Mouse (Mus musculus): ENCODE data around the gene Plxnb2. TPM values are rescaled to one million over a fixed set of nuclear protein-coding genes. Genes with fewer than 3 reads are reported as not detected.

Plxnb2 gene
- total RNA-seq, 1 experiment = 116 TPM

GRCm38 (mm10) chr15:89178954-89179629 lies 1.5 kb downstream of the Plxnb2 start:
- Histone ChIP-seq H3K4me3 (ENCODE audit: insufficient read depth in 1 of 2, low read depth in 1 of 2, low read length in 2 of 2, poor library complexity in 1 of 2, severe bottlenecking in 1 of 2) (peak overlapping the region; percentile 79 to 81), H3K27ac (ENCODE audit: insufficient read depth, low read depth, low read length, poor library complexity, severe bottlenecking) (peak overlapping the region; percentile 61), H3K4me1 (ENCODE audit: control insufficient read depth in 2 of 2, insufficient read depth in 2 of 2, low read length in 2 of 2, poor library complexity in 1 of 2) (peaks cover 8 to 65% of the 10 kb centered on the region in 2 experiments), H3K9ac (ENCODE audit: insufficient read depth, low read depth, low read length, poor library complexity, severe bottlenecking) (peak overlapping the region; percentile 80; the same call in 1 of the 2 replicates), H3K9me3 (ENCODE audit: control insufficient read depth, insufficient read depth, low read depth, low read length) (no peaks in the 10 kb centered on the region), H3K36me3 (ENCODE audit: control insufficient read depth, insufficient read depth, low read length, poor library complexity, severe bottlenecking) (no peaks in the 10 kb centered on the region)
- peak; percentile 77 for DNase-seq (ENCODE audit: low read depth, low spot score)
- in situ Hi-C loops (cut with MboI; ENCODE audit: low sequenced_read_pairs in 2 of 2, unreplicated experiment in 2 of 2) = no loop called here
- TF ChIP-seq ZNF384 (IDR thresholded peaks at IDR 0.05; ENCODE audit: low read depth, low read length) (no peak), CHD2 (IDR thresholded peaks at IDR 0.05; ENCODE audit: low read depth, low read length) (no peak), HCFC1 (IDR thresholded peaks at IDR 0.05; ENCODE audit: borderline replicate concordance, insufficient read depth, low read length) (no peak), MAFK (IDR thresholded peaks at IDR 0.05; ENCODE audit: insufficient read depth, low read depth, low read length) (no peak), ZC3H11A (IDR thresholded peaks at IDR 0.05; ENCODE audit: borderline replicate concordance, low read depth, low read length) (no peak)

GRCm38 (mm10) chr15:89178260-89178860 lies 2.2 kb downstream of the Plxnb2 start:
- in situ Hi-C loops (cut with MboI; ENCODE audit: low sequenced_read_pairs in 2 of 2, unreplicated experiment in 2 of 2) = no loop called here
- peaks cover 8 to 65% of the 10 kb centered on the region in 2 experiments for H3K4me1 ChIP-seq (ENCODE audit: control insufficient read depth in 2 of 2, insufficient read depth in 2 of 2, low read length in 2 of 2, poor library complexity in 1 of 2)
- peak overlapping the region; percentile 61 for H3K27ac ChIP-seq (ENCODE audit: insufficient read depth, low read depth, low read length, poor library complexity, severe bottlenecking)
- H3K9me3 ChIP-seq (ENCODE audit: control insufficient read depth, insufficient read depth, low read depth, low read length) = no peaks in the 10 kb centered on the region
- no peaks in the 10 kb centered on the region for H3K36me3 ChIP-seq (ENCODE audit: control insufficient read depth, insufficient read depth, low read length, poor library complexity, severe bottlenecking)
- peak overlapping the region; percentile 52 to 81 for H3K4me3 ChIP-seq (ENCODE audit: insufficient read depth in 1 of 2, low read depth in 1 of 2, low read length in 2 of 2, poor library complexity in 1 of 2, severe bottlenecking in 1 of 2)
- peak overlapping the region; percentile 44; the same call in 1 of the 2 replicates for H3K9ac ChIP-seq (ENCODE audit: insufficient read depth, low read depth, low read length, poor library complexity, severe bottlenecking)
- TF ChIP-seq MAFK (IDR thresholded peaks at IDR 0.05; ENCODE audit: insufficient read depth, low read depth, low read length) (no peak), CHD2 (IDR thresholded peaks at IDR 0.05; ENCODE audit: low read depth, low read length) (no peak), ZC3H11A (IDR thresholded peaks at IDR 0.05; ENCODE audit: borderline replicate concordance, low read depth, low read length) (no peak), ZNF384 (IDR thresholded peaks at IDR 0.05; ENCODE audit: low read depth, low read length) (no peak), HCFC1 (IDR thresholded peaks at IDR 0.05; ENCODE audit: borderline replicate concordance, insufficient read depth, low read length) (no peak)
- DNase-seq (ENCODE audit: low read depth, low spot score) = no peak

- H3K27ac ChIP-seq (ENCODE audit: insufficient read depth, low read depth, low read length, poor library complexity, severe bottlenecking) = peak overlapping the region; percentile 17; the same call in 1 of the 2 replicates
- H3K9ac ChIP-seq (ENCODE audit: insufficient read depth, low read depth, low read length, poor library complexity, severe bottlenecking) = no peak overlapping the region; the same call in 1 of the 2 replicates
- H3K4me3 ChIP-seq (ENCODE audit: insufficient read depth in 1 of 2, low read depth in 1 of 2, low read length in 2 of 2, poor library complexity in 1 of 2, severe bottlenecking in 1 of 2) = peak overlapping the region in 1 of 2 experiments; percentile 17; a peak in 1 of 4 replicates
- H3K9me3 ChIP-seq (ENCODE audit: control insufficient read depth, insufficient read depth, low read depth, low read length) = no peaks in the 10 kb centered on the region
- DNase-seq (ENCODE audit: low read depth, low spot score) = no peak
- H3K36me3 ChIP-seq (ENCODE audit: control insufficient read depth, insufficient read depth, low read length, poor library complexity, severe bottlenecking) = no peaks in the 10 kb centered on the region
- TF ChIP-seq ZNF384 (IDR thresholded peaks at IDR 0.05; ENCODE audit: low read depth, low read length) (no peak), HCFC1 (IDR thresholded peaks at IDR 0.05; ENCODE audit: borderline replicate concordance, insufficient read depth, low read length) (no peak)
- in situ Hi-C loops (cut with MboI; ENCODE audit: low sequenced_read_pairs in 2 of 2, unreplicated experiment in 2 of 2) = no loop called here
- peaks cover 8 to 60% of the 10 kb centered on the region in 2 experiments for H3K4me1 ChIP-seq (ENCODE audit: control insufficient read depth in 2 of 2, insufficient read depth in 2 of 2, low read length in 2 of 2, poor library complexity in 1 of 2)
Measured at GRCm38 (mm10) chr15:89177576-89178259, 2.9 kb downstream of the Plxnb2 start.

- TF ChIP-seq ZC3H11A (IDR thresholded peaks at IDR 0.05; ENCODE audit: borderline replicate concordance, low read depth, low read length) (no peak), HCFC1 (IDR thresholded peaks at IDR 0.05; ENCODE audit: borderline replicate concordance, insufficient read depth, low read length) (no peak), MAFK (IDR thresholded peaks at IDR 0.05; ENCODE audit: insufficient read depth, low read depth, low read length) (no peak), CHD2 (IDR thresholded peaks at IDR 0.05; ENCODE audit: low read depth, low read length) (no peak), ZNF384 (IDR thresholded peaks at IDR 0.05; ENCODE audit: low read depth, low read length) (no peak)
- in situ Hi-C loops (cut with MboI; ENCODE audit: low sequenced_read_pairs in 2 of 2, unreplicated experiment in 2 of 2) = no loop called here
- no peak for DNase-seq (ENCODE audit: low read depth, low spot score)
- Histone ChIP-seq H3K9ac (ENCODE audit: insufficient read depth, low read depth, low read length, poor library complexity, severe bottlenecking) (0 out of 2 replicates have a peak overlapping the region, but pooled peaks have one; percentile 8), H3K4me1 (ENCODE audit: control insufficient read depth in 2 of 2, insufficient read depth in 2 of 2, low read length in 2 of 2, poor library complexity in 1 of 2) (peaks cover 10 to 59% of the 10 kb centered on the region in 2 experiments), H3K36me3 (ENCODE audit: control insufficient read depth, insufficient read depth, low read length, poor library complexity, severe bottlenecking) (peaks cover 2% of the 10 kb centered on the region; the same call in 1 of the 2 replicates), H3K9me3 (ENCODE audit: control insufficient read depth, insufficient read depth, low read depth, low read length) (no peaks in the 10 kb centered on the region), H3K27ac (ENCODE audit: insufficient read depth, low read depth, low read length, poor library complexity, severe bottlenecking) (peak overlapping the region; percentile 17; the same call in 1 of the 2 replicates), H3K4me3 (ENCODE audit: insufficient read depth in 1 of 2, low read depth in 1 of 2, low read length in 2 of 2, poor library complexity in 1 of 2, severe bottlenecking in 1 of 2) (peak overlapping the region in 1 of 2 experiments; percentile 17; a peak in 1 of 4 replicates)
Measured at GRCm38 (mm10) chr15:89177121-89177520, 3.5 kb downstream of the Plxnb2 start.

All from ES-E14 (cell line).